Mouse (Mus musculus): ENCODE data around the gene Lactbl1.

DNA sequence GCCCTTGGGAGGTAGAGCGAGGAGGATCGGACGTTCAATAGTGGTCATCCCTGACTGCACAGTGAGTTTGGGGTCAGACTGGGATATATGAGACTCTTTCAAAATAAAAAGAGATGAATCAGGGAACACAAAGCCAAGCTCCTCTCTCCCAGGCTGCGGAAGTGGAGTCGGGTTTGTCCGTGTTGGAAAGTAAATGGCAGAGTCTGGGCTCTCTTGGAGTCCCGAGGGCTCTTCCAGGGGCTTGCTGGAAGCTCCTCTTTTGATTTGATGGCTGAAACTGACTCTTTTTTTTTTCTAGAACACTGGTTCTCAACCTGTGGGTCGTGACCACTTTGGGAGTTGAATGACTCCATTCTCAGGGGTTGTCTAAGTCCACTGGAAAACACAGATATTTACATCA lies 27.8 kb downstream of the Lactbl1 start:
- TF ChIP-seq CTCF (IDR thresholded peaks at IDR 0.05) (no peak), POLR2A (IDR thresholded peaks at IDR 0.05; ENCODE audit: insufficient read depth, low read depth, low read length) (no peak)
